Mouse (Mus musculus): ENCODE results near the gene Gm11032.

DNA sequence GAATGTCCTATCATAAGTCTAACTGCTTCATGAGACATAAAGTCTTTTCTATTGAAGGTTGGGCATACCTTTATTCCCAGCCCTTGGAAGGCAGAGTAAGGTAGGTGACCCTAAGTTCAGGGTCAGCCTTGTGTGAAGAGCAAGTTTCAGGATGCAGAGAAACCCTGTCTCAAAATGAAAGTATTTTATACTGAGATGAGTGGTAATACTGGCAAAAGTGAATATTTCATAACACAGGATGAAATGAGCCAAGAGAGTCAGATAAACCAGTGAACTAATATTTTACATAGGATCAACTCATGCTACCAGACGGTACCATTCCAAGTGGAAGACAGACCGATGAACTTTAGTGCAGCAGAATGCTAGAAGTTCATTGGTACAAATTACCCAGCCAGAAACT, 21.5 kb upstream of the Gm11032 start:
- TF ChIP-seq POLR2A (IDR thresholded peaks at IDR 0.05; ENCODE audit: borderline replicate concordance, control insufficient read depth, low read depth, low read length) (no peak), CTCF (IDR thresholded peaks at IDR 0.05; ENCODE audit: control insufficient read depth, insufficient read depth, low read length) (no peak)
